Mouse (Mus musculus) urinary bladder, postnatal 25 days (tissue): ENCODE measurements around the gene Tmem52.
"Not testable (repeated sequence)": the region's sequence is repeated elsewhere in the genome, so short reads cannot be mapped to it uniquely, and the experiment has no call there.

Experiments used
- DNase-seq: peaks from one replicate; pipeline ENCODE4 v3.0.0; 2022; ENCODE audit warnings: low spot score

The Tmem52 gene

GRCm38 (mm10) chr4:155472716-155473290 is 3.9 kb downstream of the Tmem52 start:
- DNase-seq = no peak

DNA sequence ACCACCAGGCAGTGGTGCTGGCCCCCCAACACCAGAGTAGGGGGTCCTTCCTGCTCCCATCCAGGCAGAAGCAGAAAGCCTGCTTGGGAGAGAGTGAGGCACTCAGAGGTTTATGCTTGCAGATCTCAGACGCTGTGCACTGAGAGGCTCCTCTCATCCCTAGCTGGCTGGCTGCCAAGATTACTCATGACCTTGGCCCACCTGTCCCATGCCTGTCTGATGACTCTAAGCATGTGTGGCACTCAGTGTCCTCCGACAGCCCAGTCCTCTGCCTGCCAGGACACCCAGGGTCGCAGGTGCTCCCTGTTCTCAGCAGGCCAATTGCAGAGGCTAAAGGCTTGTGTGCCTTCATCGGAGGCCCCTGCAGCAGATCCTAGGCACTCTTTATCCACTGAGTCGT is 4.4 kb downstream of the Tmem52 start:
- DNase-seq = peak; percentile 34

GRCm38 (mm10) chr4:155473796-155474195 is 4.9 kb downstream of the Tmem52 start:
- not testable (repeated sequence) for DNase-seq

- DNase-seq = peak; percentile 88
Measured at GRCm38 (mm10) chr4:155481381-155482124, 12.6 kb downstream of the Tmem52 start.

- no peak for DNase-seq
Measured at GRCm38 (mm10) chr4:155482125-155482480, 13.2 kb downstream of the Tmem52 start.

GRCm38 (mm10) chr4:155482733-155483540 is 14.0 kb downstream of the Tmem52 start:
- DNase-seq = no peak

DNA sequence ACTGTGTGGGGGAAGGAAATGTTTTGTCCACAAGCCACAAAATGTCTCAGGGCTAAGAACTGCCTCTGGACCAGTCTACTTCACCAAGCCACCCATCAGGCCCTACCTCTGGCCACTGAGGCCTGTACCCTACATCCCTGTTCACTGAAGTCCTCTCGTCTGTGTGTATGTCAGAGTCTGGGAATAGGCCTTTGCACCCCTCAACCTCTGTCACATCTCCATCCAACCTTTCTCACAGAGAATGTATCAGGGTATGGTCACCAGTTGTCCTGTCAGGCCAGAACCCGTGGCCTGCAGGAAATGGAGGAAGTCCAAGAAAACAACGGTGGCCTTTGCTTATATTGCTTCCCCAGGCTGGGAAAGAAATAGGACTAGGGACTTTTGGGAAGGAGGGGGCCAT is 16.6 kb downstream of the Tmem52 start:
- DNase-seq = no peak

GRCm38 (mm10) chr4:155487746-155488145 is 18.8 kb downstream of the Tmem52 start:
- DNase-seq = no peak

DNA sequence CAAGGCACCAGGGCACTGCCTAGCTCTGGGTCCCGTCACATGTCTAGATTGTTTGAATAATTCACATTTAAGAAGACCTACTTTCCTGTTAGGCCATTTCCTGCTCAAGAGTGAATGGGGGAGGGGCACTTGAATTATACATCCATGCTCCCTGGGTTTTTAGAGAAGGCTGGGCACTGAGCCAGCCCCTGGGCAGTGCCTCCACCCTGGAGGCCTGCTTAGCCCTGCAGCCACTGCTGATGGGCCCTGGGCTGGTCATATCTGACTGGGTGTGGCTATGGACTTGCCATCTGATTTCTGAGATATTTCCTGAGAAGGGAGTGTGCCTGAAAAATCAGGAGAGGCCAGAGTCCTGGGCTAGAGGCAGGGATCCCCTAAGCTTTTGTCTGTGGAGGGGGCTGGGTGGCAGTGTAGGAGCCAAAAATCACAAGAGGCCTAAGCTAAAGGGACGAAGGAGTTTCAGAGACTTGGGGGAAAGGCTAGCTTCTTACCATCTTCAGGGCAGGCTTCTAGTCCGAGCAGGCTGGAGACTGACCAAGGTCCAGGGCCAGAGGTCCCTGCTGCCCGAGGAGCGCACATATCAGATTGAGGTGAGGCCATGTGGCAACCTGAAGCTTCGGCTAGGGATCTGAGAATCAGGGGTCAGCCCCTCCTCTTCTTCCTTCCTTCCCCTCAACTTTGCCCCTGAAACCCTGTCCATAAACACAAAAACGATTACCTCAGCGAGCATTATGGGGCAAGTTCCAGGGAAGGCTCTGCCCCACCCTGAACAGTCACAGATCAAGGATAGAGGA is 19.5 kb downstream of the Tmem52 start:
- DNase-seq = peak; percentile 59

DNA sequence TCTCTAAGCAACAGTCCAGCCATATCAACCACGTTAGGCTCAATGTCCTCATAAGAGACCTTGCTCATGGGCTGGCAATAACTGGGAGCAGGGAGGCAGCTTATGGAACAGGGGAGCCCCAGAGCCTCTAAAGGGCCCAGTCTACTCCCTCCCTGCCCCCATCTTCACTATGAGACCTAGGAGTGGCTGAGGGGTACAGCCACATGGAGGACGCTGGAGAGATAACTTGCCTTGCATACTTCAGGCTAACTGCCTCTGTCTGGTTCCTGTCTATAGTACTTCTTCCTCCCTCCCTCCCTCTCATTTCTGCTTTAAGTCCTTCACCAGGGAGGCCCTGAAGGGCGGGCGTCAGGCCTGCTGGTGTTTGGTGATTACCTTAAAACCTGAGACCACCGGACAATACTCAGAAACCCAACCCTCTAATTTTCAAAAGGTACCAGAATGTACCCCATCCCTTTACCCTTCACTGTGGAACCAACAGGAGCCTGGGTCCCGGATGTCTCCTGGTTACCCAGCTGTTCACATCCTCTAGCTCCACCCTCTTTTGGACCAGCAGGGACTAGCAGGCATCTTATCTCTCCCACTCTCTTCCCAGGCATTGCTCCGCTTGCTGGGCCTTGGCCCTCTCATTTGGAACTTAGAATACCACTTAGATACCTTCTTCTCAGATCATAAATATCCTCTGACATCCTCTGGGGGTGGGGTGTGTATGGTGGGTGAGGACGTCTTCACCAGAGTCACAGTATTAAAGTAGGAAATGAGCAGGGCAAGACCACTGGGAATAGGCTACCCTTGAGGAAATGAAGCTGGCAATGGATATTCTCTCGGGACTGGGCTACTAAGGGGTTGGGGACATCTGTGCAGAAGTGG is 20.4 kb downstream of the Tmem52 start:
- no peak for DNase-seq

GRCm38 (mm10) chr4:155490456-155490855 is 21.5 kb downstream of the Tmem52 start:
- DNase-seq = no peak

- DNase-seq = peak; percentile 97
Measured at GRCm38 (mm10) chr4:155490990-155491504, 22.1 kb downstream of the Tmem52 start, which contains the start of gene Gnb1. TSS of gene Gnb1 (plus strand) at chr4:155491361.

GRCm38 (mm10) chr4:155491529-155492130 is 22.7 kb downstream of the Tmem52 start:
- DNase-seq = no peak

GRCm38 (mm10) chr4:155492131-155492633 is 23.3 kb downstream of the Tmem52 start:
- DNase-seq = peak; percentile 47

- DNase-seq = no peak
Measured at GRCm38 (mm10) chr4:155494891-155495290, 26.0 kb downstream of the Tmem52 start.

DNA sequence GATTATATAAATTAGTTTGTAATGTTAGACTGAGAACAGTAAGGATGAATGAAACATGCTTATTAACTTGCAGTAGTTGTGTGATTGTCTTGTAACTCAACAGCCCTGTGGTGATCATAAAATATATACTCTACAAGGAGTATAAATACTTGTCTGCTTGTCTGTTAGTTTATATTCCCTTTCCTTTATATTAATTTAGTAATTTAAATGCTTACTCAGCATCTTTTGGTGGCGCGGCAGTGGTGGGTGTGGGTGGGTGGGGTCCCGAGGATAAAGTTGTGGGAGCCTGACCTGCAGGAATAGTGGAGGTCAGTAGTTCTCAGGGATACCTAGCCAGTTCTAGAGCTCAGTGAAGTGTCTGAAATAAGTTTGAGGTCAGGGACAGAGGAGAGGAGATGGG is 29.0 kb downstream of the Tmem52 start:
- DNase-seq = no peak

GRCm38 (mm10) chr4:155501126-155501525 is 32.2 kb downstream of the Tmem52 start:
- DNase-seq = no peak

DNA sequence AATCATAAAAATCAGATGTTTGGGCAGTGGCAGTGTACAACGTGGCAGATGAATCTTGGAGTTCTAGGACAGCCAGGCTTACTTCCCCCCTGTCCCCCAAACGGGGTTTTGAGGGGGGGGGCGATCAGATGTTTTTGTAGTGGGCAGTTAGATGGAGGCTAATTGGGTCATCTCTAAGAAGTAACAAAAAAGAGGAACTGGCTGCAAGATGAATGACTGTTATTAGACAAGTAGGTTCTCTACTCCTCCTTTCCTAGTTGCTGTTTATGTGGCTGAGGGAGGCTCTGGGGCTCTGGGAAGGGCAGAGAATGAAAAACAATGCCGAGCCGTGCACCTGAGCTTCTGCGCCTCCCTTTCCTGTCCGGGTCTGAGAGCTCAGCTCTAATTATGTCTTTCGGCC is 36.2 kb downstream of the Tmem52 start:
- DNase-seq = no peak

DNA sequence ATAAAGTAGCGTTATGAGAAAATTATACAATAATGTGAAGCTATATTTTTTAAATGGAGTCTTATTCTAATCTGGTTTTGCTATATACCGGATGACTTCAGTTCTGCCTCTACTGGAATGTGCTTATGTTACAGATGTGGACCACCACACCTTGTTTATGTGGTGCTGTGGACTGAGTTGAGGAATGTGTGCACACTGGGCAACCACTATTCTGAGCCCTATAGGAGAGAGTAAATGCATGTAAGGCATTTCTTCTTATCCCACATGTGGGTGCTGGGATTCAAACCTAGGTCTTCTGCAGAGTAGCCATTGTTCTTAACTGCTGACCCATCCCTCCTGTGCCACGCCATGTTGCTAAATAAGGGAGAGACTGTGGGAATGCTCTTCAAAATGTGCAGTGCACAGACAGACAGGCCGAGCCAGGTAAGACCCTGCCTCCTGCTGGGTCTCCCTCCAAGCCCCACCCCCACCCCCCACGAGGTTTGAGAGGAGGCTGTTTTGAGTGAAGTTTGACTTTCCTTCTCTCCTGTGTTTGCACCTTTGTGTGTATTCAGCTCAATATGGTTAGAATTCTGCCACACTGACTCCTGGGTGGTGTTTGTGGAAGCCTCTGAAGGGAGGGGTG is 36.9 kb downstream of the Tmem52 start:
- no peak for DNase-seq

- no peak for DNase-seq
Measured at GRCm38 (mm10) chr4:155508614-155509013, 39.7 kb downstream of the Tmem52 start.
